ENCODE assay signal across 20 mouse cellular contexts in genomic region chr1:65334026-65334425, GRCm38 (mm10). TPM values are rescaled to one million over a fixed set of nuclear protein-coding genes. Genes with fewer than 3 reads are reported as not detected.
DNase-seq lines count a peak whose midpoint lies in the region; ATAC-seq and TF ChIP-seq lines count a peak whose summit lies in the region.
"Had no signal": no experiment of that assay in that cellular context is flagged by ENCODE, and none has a peak within 500 bp of the region (broad histone marks: within the 10 kb centered on the region; RNA-seq: fewer than 3 reads in every experiment).

No protein-coding gene starts in this region.

- no peaks in the 10 kb centered on the region for H3K4me1 ChIP-seq in forebrain, postnatal 0 days (ENCODE audit: insufficient read depth)
- H3K4me1 ChIP-seq: forebrain, embryonic 13.5 days; liver, embryonic 15.5 days had no signal

- H3K9me3 ChIP-seq in forebrain, postnatal 0 days (ENCODE audit: low read length): no peaks in the 10 kb centered on the region
- H3K9me3 ChIP-seq: forebrain, embryonic 13.5 days; hindbrain, embryonic 10.5 days; liver, embryonic 15.5 days had no signal

- peak; percentile 83 for DNase-seq in right cerebral cortex, adult 18-20 months
- DNase-seq in right cerebral cortex, postnatal 4 days: no peak
- peak; percentile 3 for DNase-seq in layer of hippocampus, adult 9-10 months (ENCODE audit: low spot score)
- peak; percentile 58 to 70 for DNase-seq in left cerebral cortex, postnatal 36 days (ENCODE audit: low spot score in 2 of 2)
- no peak for DNase-seq in urinary bladder, postnatal 10 days (ENCODE audit: low spot score)
- no peak for DNase-seq in forebrain, postnatal 0 days
- DNase-seq in thymus, postnatal 0 days (ENCODE audit: low spot score): no peak
- DNase-seq: adrenal gland, postnatal 36 days; B cell, adult 2 months; cerebellum, adult 9-11 months; gastrocnemius, postnatal 10 days; kidney, adult 8-10 months had no signal

- H3K4me3 ChIP-seq in forebrain, postnatal 0 days (ENCODE audit: low read depth, low read length): no peak overlapping the region
- H3K4me3 ChIP-seq: forebrain, embryonic 13.5 days; hindbrain, embryonic 10.5 days; liver, embryonic 15.5 days had no signal

- H3K27me3 ChIP-seq in forebrain, postnatal 0 days (ENCODE audit: insufficient read depth, low read length): no peaks in the 10 kb centered on the region
- H3K27me3 ChIP-seq: forebrain, embryonic 13.5 days; liver, embryonic 15.5 days had no signal

- no peak overlapping the region for H3K9ac ChIP-seq in forebrain, postnatal 0 days
- H3K9ac ChIP-seq: forebrain, embryonic 13.5 days; liver, embryonic 15.5 days had no signal

- H3K36me3 ChIP-seq in forebrain, postnatal 0 days (ENCODE audit: insufficient read depth): no peaks in the 10 kb centered on the region
- H3K36me3 ChIP-seq: hindbrain, embryonic 10.5 days; liver, embryonic 15.5 days had no signal

- WGBS in forebrain, postnatal 0 days: 85% methylated on average over 5 of the region's 5 CpGs

- H3K4me2 ChIP-seq in forebrain, postnatal 0 days (ENCODE audit: low read depth): no peak overlapping the region
- H3K4me2 ChIP-seq: forebrain, embryonic 13.5 days; liver, embryonic 15.5 days had no signal

- TF ChIP-seq CTCF in forebrain, postnatal 0 days (IDR thresholded peaks at IDR 0.05; ENCODE audit: low read depth): no peak

- intact Hi-C loops in left cerebral cortex, postnatal 36 days (cut with DNase I): loop anchor here (5.0 to 10.0 kb wide), 2 partner anchors 118 to 211 kb away; no protein-coding TSS in a partner anchor

- ATAC-seq in forebrain, postnatal 0 days: no peak
- ATAC-seq: forebrain, embryonic 13.5 days; lung, postnatal 0 days had no signal

- no peak overlapping the region for H3K27ac ChIP-seq in forebrain, postnatal 0 days (ENCODE audit: low read depth, low read length)
- H3K27ac ChIP-seq: forebrain, embryonic 13.5 days; hindbrain, embryonic 10.5 days; liver, embryonic 15.5 days had no signal

RNA-seq across cellular contexts. Expression of gene Pth2r, which starts 52.2 kb away (rescaled TPM):
- 1 to 10 TPM; 1.7 to 2.2 TPM for total RNA-seq in left cerebral cortex, postnatal 36 days (2021)
- 2.6 and 3.4 TPM in 2 replicates for total RNA-seq in forebrain, postnatal 0 days (2014; rRNA removed)
- 1.5 and 2.6 TPM in 2 replicates for polyA plus RNA-seq in forebrain, postnatal 0 days (2015; fragmentation: Nextera tagmentation; extraction: Ambion mirVana)
- polyA plus RNA-seq in thymus, postnatal 0 days (2015; fragmentation: Nextera tagmentation; extraction: Ambion mirVana): 0.05 TPM in 1 of 2 replicates, not detected in the other
- total RNA-seq: adrenal gland, postnatal 36 days; gastrocnemius, postnatal 10 days; heart, adult 8-10 months had no signal
- polyA plus RNA-seq: heart, embryonic 16.5 days; large intestine, adult 2 months; liver, embryonic 15.5 days; lung, postnatal 0 days; small intestine, adult 2 months had no signal

Comparison
In these comparisons a context has a peak if more than half of its experiments do, and no peak if none do; other contexts are left out.
1. DNase-seq: peak in right cerebral cortex, adult 18-20 months (single experiment), layer of hippocampus, adult 9-10 months (single experiment) and left cerebral cortex, postnatal 36 days (2 of 2); none in right cerebral cortex, postnatal 4 days (single experiment), urinary bladder, postnatal 10 days (single experiment), forebrain, postnatal 0 days (single experiment) and thymus, postnatal 0 days (single experiment).